In the genomic region with DNA sequence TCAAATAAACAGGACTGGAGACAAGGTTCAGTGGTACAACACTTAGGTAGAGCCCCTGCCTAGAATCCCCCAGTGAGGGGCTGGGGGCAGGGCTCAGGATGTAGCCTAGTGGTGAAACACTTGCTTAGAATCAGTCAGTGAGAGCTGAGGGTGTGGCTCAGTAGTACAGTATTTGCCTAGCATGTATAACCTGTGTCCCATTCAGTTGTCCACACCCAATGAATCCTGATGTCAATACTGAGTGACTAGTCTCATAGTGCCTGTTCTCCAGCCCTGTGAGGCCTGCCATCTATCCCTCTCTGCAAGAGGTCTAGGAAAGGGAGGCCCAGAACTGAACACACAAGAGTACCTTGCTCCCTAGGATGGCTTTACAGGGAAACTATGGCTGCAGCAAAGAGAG, we compare ENCODE assay signal across 35 mouse cellular contexts.
"Had no signal": no experiment of that assay in that cellular context is flagged by ENCODE, and none has a peak within 500 bp of the region (broad histone marks: within the 10 kb centered on the region; RNA-seq: fewer than 3 reads in every experiment).

No protein-coding gene starts in this region.

- H3K4me3 ChIP-seq: heart, embryonic 10.5 days; heart, embryonic 12.5 days; heart, embryonic 13.5 days; heart, embryonic 15.5 days; hindbrain, embryonic 10.5 days; hindbrain, embryonic 12.5 days; hindbrain, embryonic 13.5 days; hindbrain, embryonic 15.5 days; intestine, embryonic 15.5 days; kidney, embryonic 15.5 days; layer of hippocampus, adult 2 months had no signal

- ATAC-seq: hindbrain, embryonic 16.5 days; hindbrain, postnatal 0 days; inflammation-experienced regulatory T-cells, adult 6 months; intestine, embryonic 15.5 days; intestine, embryonic 16.5 days; intestine, postnatal 0 days had no signal

- H3K4me1 ChIP-seq: heart, embryonic 12.5 days; heart, embryonic 13.5 days; heart, embryonic 15.5 days; hindbrain, embryonic 10.5 days; intestine, embryonic 15.5 days; kidney, embryonic 15.5 days had no signal

- DNase-seq: heart, postnatal 10 days; heart, postnatal 14 days; heart, postnatal 36 days; heart, postnatal 4 days; kidney, adult 11 months; kidney, adult 18-20 months; kidney, adult 2 months; kidney, adult 8-10 months; kidney, adult 9 months; kidney, postnatal 10 days; kidney, postnatal 14 days; kidney, postnatal 25 days; kidney, postnatal 36 days; kidney, postnatal 4 days; layer of hippocampus, adult 9-11 months; layer of hippocampus, postnatal 36 days had no signal

- H3K27ac ChIP-seq: heart, embryonic 10.5 days; heart, embryonic 13.5 days; heart, embryonic 15.5 days; hindbrain, embryonic 10.5 days; hindbrain, embryonic 12.5 days; hindbrain, embryonic 13.5 days; hindbrain, embryonic 14.5 days; hindbrain, embryonic 15.5 days; hindbrain, postnatal 0 days; intestine, embryonic 15.5 days; kidney, embryonic 15.5 days; kidney, postnatal 0 days; layer of hippocampus, adult 2 months had no signal

- H3K9ac ChIP-seq: heart, embryonic 12.5 days; heart, embryonic 13.5 days; heart, embryonic 15.5 days; hindbrain, embryonic 12.5 days; hindbrain, embryonic 13.5 days; hindbrain, embryonic 14.5 days; hindbrain, embryonic 15.5 days; intestine, embryonic 15.5 days; kidney, embryonic 15.5 days had no signal

- H3K36me3 ChIP-seq: heart, embryonic 15.5 days; hindbrain, embryonic 15.5 days; intestine, embryonic 15.5 days had no signal

- H3K4me2 ChIP-seq: heart, embryonic 11.5 days; heart, embryonic 12.5 days; heart, embryonic 13.5 days; heart, embryonic 15.5 days; hindbrain, embryonic 12.5 days; hindbrain, embryonic 13.5 days; hindbrain, embryonic 14.5 days; hindbrain, embryonic 15.5 days; intestine, embryonic 15.5 days; kidney, embryonic 15.5 days had no signal

- H3K9me3 ChIP-seq: heart, embryonic 10.5 days; heart, embryonic 12.5 days; heart, embryonic 13.5 days; heart, embryonic 15.5 days; hindbrain, embryonic 10.5 days; hindbrain, embryonic 12.5 days; hindbrain, embryonic 13.5 days; hindbrain, embryonic 15.5 days; intestine, embryonic 15.5 days; kidney, embryonic 15.5 days had no signal

- H3K27me3 ChIP-seq: heart, embryonic 12.5 days; heart, embryonic 13.5 days; heart, embryonic 15.5 days; hindbrain, embryonic 12.5 days; hindbrain, embryonic 13.5 days; hindbrain, embryonic 15.5 days; intestine, embryonic 15.5 days; kidney, embryonic 15.5 days had no signal
